Mouse (Mus musculus) urinary bladder, postnatal 14 days (tissue): ENCODE data around the gene Cetn4.
A peak's percentile ranks its signal among the peaks of the same experiment; 100 is the strongest.

ENCODE experiments used
- DNase-seq: peaks from one replicate; pipeline ENCODE4 v3.0.0; 2021; ENCODE audit warnings: low spot score

The Cetn4 gene

GRCm38 (mm10) chr3:37312370-37312941 lies at the start of gene Cetn4, which contains the start of gene Bbs12:
Gene Cetn4 (minus strand): TSS chr3:37312708.
Gene Bbs12 (plus strand): TSS chr3:37312554.
- DNase-seq: peak; percentile 97

DNA sequence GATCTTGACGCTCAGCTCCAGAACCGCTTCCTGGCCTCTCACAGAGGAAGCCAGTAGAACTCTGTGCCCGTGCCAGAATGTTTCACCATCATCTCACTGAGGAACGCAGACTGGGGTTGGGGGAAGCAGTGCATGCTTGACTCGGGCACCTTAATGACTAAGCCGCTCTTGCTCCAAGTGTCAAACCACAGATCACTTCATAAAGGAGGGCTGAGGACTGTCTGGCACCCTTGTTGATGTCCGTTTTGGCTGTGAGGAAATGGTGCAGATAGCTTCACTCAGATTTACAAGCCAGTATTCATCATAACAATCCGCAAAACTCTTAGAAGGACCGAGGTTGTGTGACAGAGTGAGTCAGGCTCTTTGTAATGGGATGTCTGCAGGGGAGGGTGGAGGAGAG lies 48.2 kb upstream of the Cetn4 start:
- peak; percentile 57 for DNase-seq

DNA sequence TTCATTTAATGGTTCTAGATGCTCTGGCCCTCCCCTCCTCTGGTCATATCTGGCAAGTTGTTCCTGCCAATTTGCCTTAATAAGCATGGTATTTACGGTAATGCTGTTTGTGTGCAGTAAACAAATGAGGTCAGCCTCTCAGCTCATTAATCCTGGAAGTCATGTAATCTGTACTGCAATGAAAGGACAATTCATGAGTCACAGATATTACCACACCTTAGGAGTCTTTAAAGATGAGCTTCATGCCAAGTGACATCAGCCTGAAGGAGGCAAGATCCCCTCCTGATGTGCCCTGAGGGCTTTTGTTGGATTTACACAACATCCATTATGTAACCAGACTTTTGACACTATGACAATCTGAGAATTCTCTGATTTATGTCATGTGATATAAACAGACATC lies 42.2 kb upstream of the Cetn4 start:
- DNase-seq: no peak

DNA sequence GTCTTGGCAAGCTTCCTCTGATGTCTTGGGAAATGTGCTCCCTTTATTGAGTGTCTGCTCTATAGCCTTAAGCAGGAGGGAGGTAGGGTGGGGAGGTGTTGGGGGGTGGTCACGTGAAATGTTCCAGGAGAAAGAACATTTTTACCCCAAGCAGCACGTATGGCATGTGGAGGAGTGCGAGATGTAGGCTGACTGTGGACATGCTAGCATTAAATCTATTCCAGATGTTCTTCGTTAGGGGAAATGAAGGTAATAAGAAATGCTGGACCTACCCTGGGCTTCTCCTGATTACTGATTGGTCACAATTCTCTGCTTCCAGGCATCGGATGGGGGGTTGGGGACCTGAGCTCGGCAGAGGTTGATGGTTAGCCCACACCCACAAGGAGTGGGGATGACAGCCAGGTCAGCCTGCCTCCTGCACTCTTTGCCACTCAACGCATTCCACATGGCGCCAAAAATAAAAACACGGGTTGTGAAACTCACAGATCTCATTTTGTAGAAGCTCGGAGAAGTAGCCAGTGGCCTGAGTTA lies 41.5 kb upstream of the Cetn4 start:
- DNase-seq: no peak

DNA sequence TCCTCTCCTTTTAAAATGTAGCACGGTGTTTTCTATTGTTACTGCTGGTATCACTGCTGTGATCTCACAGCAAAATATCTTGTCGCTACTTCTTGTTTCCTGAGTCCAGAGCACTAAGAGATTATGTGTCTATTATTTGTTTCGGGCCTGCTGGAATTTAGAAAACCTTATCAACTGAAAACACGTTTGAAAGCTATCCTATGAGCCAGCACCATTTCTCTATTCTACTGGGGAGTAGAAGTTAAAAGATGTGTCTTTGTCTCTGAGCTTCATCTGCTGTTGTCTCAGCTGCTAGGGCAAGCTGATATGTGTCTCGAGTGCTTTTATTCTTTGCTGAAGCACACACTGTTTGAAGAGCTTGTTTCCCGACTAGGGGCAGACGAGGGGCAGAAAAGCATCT lies 37.9 kb upstream of the Cetn4 start:
- no peak for DNase-seq

DNA sequence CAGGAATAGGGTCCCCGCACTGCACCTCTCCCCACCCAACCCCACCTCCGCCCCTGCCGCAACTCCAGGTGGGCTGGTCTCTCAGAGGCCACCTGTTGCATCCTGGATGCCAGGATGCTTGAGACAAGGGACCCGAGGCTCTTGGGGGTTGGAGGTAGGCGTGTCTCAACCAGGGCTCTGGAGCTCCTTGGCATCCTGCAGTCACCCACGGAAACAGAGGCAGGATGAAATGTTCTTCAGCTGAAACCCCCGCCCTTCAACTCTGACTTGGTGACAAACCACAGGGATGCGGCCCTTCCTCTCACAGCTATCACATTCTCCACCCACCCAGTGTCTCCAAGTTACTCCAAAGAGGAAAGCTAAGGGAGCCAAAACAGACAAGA lies 36.6 kb upstream of the Cetn4 start:
- DNase-seq: no peak

GRCm38 (mm10) chr3:37348221-37349165 lies 36.0 kb upstream of the Cetn4 start, which contains the start of gene Fgf2:
Gene Fgf2 (plus strand): TSS chr3:37348346.
- DNase-seq: peak; percentile 51

DNA sequence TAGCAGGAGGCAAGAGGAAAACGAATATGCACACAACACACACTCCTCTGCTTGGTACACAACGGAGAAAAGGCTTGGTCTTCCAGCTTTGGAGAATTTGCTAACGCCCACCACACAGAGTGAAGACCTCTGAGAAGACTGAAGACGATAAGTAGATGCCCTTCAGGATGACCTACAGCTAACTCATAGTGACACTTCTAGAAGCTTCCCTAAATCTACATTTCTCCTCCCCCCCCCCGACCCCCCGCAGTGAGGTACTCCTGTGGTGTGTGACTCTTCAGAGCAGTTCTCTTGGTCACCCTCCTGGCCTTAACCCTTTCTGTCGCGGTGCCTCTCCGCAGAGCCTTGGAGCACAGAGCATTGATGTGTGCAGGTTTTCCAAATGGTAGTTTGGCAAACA lies 35.2 kb upstream of the Cetn4 start:
- DNase-seq: no peak

DNA sequence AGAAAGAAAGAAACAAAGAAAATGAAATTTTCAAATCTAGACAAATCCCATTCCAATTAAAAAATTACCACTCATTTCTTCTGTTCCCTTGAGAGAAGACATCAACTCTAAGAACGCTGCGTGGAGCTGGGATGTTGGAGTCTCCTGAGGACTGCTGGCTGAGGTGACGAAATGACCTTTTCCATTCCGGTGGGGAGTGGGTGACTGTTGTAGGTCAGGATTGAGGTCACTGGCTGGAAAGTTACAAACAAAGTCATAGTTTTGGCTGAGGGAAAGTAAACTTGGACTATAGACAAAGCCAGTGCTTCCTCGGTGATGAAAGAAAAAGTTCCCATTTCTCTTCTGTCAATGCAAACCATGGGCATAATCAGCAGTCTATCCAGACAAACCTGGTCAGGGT lies 30.3 kb upstream of the Cetn4 start:
- DNase-seq: no peak

DNA sequence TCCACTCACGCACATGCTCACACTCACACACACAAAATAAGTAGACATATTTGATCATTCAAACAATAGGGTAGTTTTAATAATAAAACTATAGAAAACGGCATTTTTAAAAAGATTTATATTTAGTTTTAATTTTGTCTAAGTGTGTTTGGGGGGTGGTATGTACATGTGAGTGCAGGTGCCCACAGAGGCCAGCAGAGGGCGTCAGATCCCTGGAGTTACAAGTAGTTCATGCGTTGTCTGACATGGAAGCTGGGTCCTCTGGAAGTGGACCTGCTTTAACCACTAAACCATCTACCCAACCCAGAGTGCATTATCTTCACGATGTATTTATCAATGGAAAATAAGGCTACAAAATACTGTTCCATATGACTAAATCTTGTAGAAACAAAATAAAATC lies 28.6 kb upstream of the Cetn4 start:
- DNase-seq: no peak

DNA sequence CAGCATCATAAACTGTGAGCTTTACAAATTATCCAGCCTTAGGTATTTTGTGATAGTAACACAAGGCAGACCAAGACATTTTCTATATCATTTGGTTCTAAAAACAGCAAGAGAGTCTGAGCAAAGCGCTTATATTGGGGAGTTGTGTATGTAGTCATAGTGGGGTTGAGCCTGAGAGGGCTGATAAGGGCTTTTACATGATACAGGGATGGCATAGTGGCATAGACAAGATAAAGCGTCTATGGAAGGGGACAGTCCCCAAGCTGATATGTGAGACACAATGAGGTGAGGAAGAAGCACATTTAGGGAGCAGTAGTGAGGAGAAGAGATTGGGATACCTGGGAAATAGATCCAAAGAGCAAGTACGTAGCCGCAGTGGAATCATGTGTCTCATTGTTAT lies 21.5 kb upstream of the Cetn4 start:
- DNase-seq: no peak

- DNase-seq: no peak
Observed at GRCm38 (mm10) chr3:37331999-37332449, 19.5 kb upstream of the Cetn4 start.

DNA sequence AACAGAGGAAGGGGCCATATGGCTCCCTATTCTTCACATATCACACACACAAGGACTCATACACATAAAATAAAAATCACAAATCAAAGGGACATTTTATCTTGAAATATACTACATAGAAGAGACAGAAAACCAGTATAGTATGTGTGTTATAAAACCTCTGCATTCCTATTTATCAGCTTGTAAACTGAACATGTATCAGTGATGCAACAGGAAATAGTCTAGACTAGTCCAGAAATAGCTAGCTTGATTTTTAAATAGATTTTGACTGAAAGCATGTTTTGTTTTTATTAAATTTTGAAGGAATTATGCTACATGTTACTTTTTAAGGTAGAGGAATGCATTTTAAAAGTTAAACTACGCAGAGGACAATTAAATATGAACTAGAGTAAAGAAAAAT lies 17.5 kb upstream of the Cetn4 start:
- DNase-seq: no peak

- DNase-seq: no peak
Observed at GRCm38 (mm10) chr3:37328489-37328888, 16.0 kb upstream of the Cetn4 start.

DNA sequence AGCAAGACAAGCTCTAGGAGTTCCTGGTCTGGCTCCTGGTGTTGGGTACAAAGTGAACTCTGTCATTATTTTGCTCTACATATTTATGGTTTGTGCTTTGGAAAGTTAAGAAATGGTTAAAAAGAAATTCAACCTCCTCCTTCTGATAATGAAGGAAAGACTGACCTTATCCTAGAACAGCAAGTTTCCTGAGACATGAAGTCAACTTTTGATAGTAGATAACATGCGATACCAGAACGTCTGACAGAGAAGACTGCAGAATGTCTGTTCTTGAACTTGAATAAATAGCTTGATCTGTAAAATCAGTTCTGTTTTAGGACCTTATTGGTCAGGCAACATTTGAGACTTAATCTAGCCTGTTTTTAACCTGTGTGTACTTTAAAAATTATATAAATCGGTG lies 14.1 kb upstream of the Cetn4 start:
- no peak for DNase-seq

GRCm38 (mm10) chr3:37325317-37326112 lies 13.0 kb upstream of the Cetn4 start:
- no peak for DNase-seq

GRCm38 (mm10) chr3:37324310-37324709 lies 11.8 kb upstream of the Cetn4 start:
- DNase-seq: no peak

GRCm38 (mm10) chr3:37316233-37316632 lies 3.7 kb upstream of the Cetn4 start:
- no peak for DNase-seq

DNA sequence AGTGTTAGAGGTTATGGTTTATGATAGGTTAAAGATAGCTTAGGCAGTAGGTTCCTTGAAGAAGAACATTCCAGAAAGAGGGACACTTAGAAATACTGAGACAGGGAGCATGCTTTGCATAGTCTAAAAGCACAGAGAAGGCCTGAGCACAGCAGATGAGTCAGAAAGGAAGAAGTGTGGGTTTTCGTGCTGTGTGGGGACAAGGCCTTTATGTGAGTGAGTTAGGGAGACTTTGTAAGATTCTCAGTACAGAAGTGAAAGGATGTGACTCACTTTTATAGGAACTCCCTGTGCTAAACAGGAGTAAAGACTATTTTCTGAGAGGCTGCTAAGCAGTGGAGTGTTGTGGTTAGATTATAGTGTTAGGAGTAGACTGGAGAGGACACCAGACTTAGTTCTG lies 863 bp upstream of the Cetn4 start:
- DNase-seq: peak; percentile 16

GRCm38 (mm10) chr3:37311897-37312369 lies 575 bp downstream of the Cetn4 start:
- DNase-seq: no peak

GRCm38 (mm10) chr3:37303392-37304139 lies 8.9 kb downstream of the Cetn4 start:
- DNase-seq: no peak
